Mouse (Mus musculus) Patski (cell line): Measurements from ENCODE around the gene Lysmd1. TPM values are rescaled to one million over a fixed set of nuclear protein-coding genes. Genes with fewer than 3 reads are reported as not detected.
"Not testable (repeated sequence)": the region's sequence is repeated elsewhere in the genome, so short reads cannot be mapped to it uniquely, and the experiment has no call there.

ENCODE experiments used
- ATAC-seq: fragments of 100-300 bp; one replicate; pipeline ENCODE4 v1.8.0; 2021
- CTCF ChIA-PET: fragments of 350-600 bp; sonication (Branson Sonifier 250); formaldehyde crosslinking; loops from one replicate; lab custom pipeline; 2022; ENCODE audit warnings: inconsistent platforms; lab: Charles Lee
- POLR2A ChIA-PET: fragments of 350-600 bp; sonication (Branson Sonifier 250); formaldehyde crosslinking; loops from one replicate; lab custom pipeline; 2022; ENCODE audit warnings: antibody characterized with exemption, inconsistent platforms; lab: Charles Lee
- DNase-seq: peaks from one replicate; pipeline ENCODE4 v3.0.0-alpha.2; 2011; ENCODE audit warnings: low read depth, low spot score
- H3K27me3 ChIP-seq: fragments of 371-371 bp; one replicate; pipeline ENCODE4 v1.5.1; 2021
- CTCF ChIP-seq: fragments of 100-300 bp; IDR thresholded peaks from one replicate; pipeline ENCODE4 v1.5.1; 2021
- in situ Hi-C: fragments of 300-500 bp; cut with MboI; formaldehyde crosslinking; loops from 3 replicates; pipeline ENCODE4 v1.11.1; 2018; ENCODE audit warnings: low pct_unique_long_range_greater_than_20kb, mixed read lengths
- polyA plus RNA-seq: library from polyadenylated mRNA; unstranded; gene quantifications from one replicate; pipeline ENCODE4 v1.2.3, GENCODE M21; 2021

Lysmd1 gene
- polyA plus RNA-seq, 1 experiment from 2014 or later: 16.6 TPM

- TF ChIP-seq CTCF: no peak
- DNase-seq (no peak), ATAC-seq (no peak)
- CTCF ChIA-PET: interaction anchor here (0.7 to 1.6 kb wide), 4 partner anchors 8 to 59 kb away, joined by 3 to 4 read pairs (median 3); no protein-coding TSS in a partner anchor
- in situ Hi-C loops: no loop called here
- POLR2A ChIA-PET: interaction anchor here (0.8 kb wide), 1 partner anchor 20 kb away, joined by 3 read pairs; no protein-coding TSS in a partner anchor
- H3K27me3 ChIP-seq: no peaks in the 10 kb centered on the region
These were observed 21.1 kb upstream of the Lysmd1 start for GRCm38 (mm10) chr3:95112760-95113159.

GRCm38 (mm10) chr3:95117751-95118150, 16.1 kb upstream of the Lysmd1 start:
- ChIA-PET POLR2A (interaction anchor here (0.5 to 4.1 kb wide), 4 partner anchors 10 to 104 kb away, joined by 3 to 18 read pairs (median 4); no protein-coding TSS in a partner anchor), CTCF (interaction anchor here (0.9 to 1.6 kb wide), 6 partner anchors 9 to 91 kb away, joined by 3 to 7 read pairs (median 3); no protein-coding TSS in a partner anchor)
- in situ Hi-C loops: no loop called here
- H3K27me3 ChIP-seq: no peaks in the 10 kb centered on the region
- DNase-seq (peak; percentile 65), ATAC-seq (peak; percentile 70)
- TF ChIP-seq CTCF: no peak

- H3K27me3 ChIP-seq: no peaks in the 10 kb centered on the region
- ChIA-PET CTCF (interaction anchor here (1.4 kb wide), 1 partner anchor 9 kb away, joined by 4 read pairs; no protein-coding TSS in a partner anchor), POLR2A (no interaction called here)
- no peak for ATAC-seq
- in situ Hi-C loops: no loop called here
- TF ChIP-seq CTCF: no peak
- no peak for DNase-seq
These were observed 12.3 kb upstream of the Lysmd1 start for GRCm38 (mm10) chr3:95121580-95121979.

GRCm38 (mm10) chr3:95124246-95124645, 9.6 kb upstream of the Lysmd1 start, which contains the start of gene Tmod4:
Gene Tmod4, plus strand, starts transcription at chr3:95124476.
- DNase-seq (no peak), ATAC-seq (peak; percentile 33)
- ChIA-PET CTCF (interaction anchor here (0.9 to 1.2 kb wide), 4 partner anchors 9 to 73 kb away, joined by 3 to 5 read pairs (median 3); no protein-coding TSS in a partner anchor), POLR2A (no interaction called here)
- in situ Hi-C loops: no loop called here
- TF ChIP-seq CTCF: no peak
- no peaks in the 10 kb centered on the region for H3K27me3 ChIP-seq

- CTCF ChIA-PET: interaction anchor here (0.9 to 1.2 kb wide), 3 partner anchors 10 to 72 kb away, joined by 3 to 5 read pairs (median 3); no protein-coding TSS in a partner anchor
- POLR2A ChIA-PET: no interaction called here
- ATAC-seq: no peak
- in situ Hi-C loops: no loop called here
- DNase-seq: no peak
- H3K27me3 ChIP-seq: no peaks in the 10 kb centered on the region
- no peak for TF ChIP-seq CTCF
These were observed 8.9 kb upstream of the Lysmd1 start for GRCm38 (mm10) chr3:95124972-95125371.

- ChIA-PET CTCF (interaction anchor here (1.3 to 1.8 kb wide), 2 partner anchors 12 to 13 kb away, joined by 4 to 7 read pairs; no protein-coding TSS in a partner anchor), POLR2A (interaction anchor here (1.1 to 3.9 kb wide), 2 partner anchors 12 to 15 kb away, joined by 3 to 18 read pairs; no protein-coding TSS in a partner anchor)
- no peak for TF ChIP-seq CTCF
- DNase-seq: no peak
- H3K27me3 ChIP-seq: no peaks in the 10 kb centered on the region
- in situ Hi-C loops: no loop called here
- ATAC-seq: no peak
These were observed 4.6 kb upstream of the Lysmd1 start for GRCm38 (mm10) chr3:95129226-95129651.

- no peaks in the 10 kb centered on the region for H3K27me3 ChIP-seq
- ChIA-PET CTCF (no interaction called here), POLR2A (interaction anchor here (0.6 kb wide), 1 partner anchor 1299 kb away, joined by 3 read pairs; no protein-coding TSS in a partner anchor)
- ATAC-seq: no peak
- DNase-seq: no peak
- no peak for TF ChIP-seq CTCF
- in situ Hi-C loops: no loop called here
These were observed 3.8 kb upstream of the Lysmd1 start for GRCm38 (mm10) chr3:95130081-95130480.

- DNase-seq, in situ Hi-C loops, H3K27me3 ChIP-seq, ATAC-seq: not testable (repeated sequence)
- TF ChIP-seq CTCF: peak; percentile 80
- ChIA-PET POLR2A (interaction anchor here (0.6 to 1.2 kb wide), 3 partner anchors 14 to 95 kb away, joined by 3 read pairs; no protein-coding TSS in a partner anchor), CTCF (interaction anchor here (0.8 to 1.2 kb wide), 5 partner anchors 9 to 67 kb away, joined by 3 to 4 read pairs (median 3); no protein-coding TSS in a partner anchor)
These were observed 1.5 kb upstream of the Lysmd1 start for GRCm38 (mm10) chr3:95132389-95132788.

- DNase-seq (no peak), ATAC-seq (no peak)
- no peaks in the 10 kb centered on the region for H3K27me3 ChIP-seq
- in situ Hi-C loops: no loop called here
- no peak for TF ChIP-seq CTCF
- CTCF ChIA-PET: interaction anchor here (0.9 to 1.2 kb wide), 4 partner anchors 10 to 68 kb away, joined by 3 to 4 read pairs (median 3); no protein-coding TSS in a partner anchor
- POLR2A ChIA-PET: interaction anchor here (0.6 to 1.2 kb wide), 3 partner anchors 15 to 95 kb away, joined by 3 read pairs; no protein-coding TSS in a partner anchor
These were observed 712 bp upstream of the Lysmd1 start for GRCm38 (mm10) chr3:95133176-95133575.

GRCm38 (mm10) chr3:95134133-95134532, 245 bp downstream of the Lysmd1 start:
- in situ Hi-C loops, H3K27me3 ChIP-seq, CTCF ChIA-PET, DNase-seq, POLR2A ChIA-PET: not testable (repeated sequence)
- peak; percentile 23 for ATAC-seq

- no peaks in the 10 kb centered on the region for H3K27me3 ChIP-seq
- CTCF ChIA-PET: no interaction called here
- DNase-seq (no peak), ATAC-seq (no peak)
- in situ Hi-C loops: no loop called here
- no peak for TF ChIP-seq CTCF
- POLR2A ChIA-PET: no interaction called here
These were observed 1.1 kb downstream of the Lysmd1 start for GRCm38 (mm10) chr3:95135023-95135422.
